Mouse (Mus musculus) regulatory T cell (primary cell): ENCODE data around the gene C1qtnf12.

Source experiments
- in situ Hi-C: fragments of 300-600 bp; cut with MboI, MseI; formaldehyde crosslinking; loops from one replicate; pipeline ENCODE4 v1.15.1; 2025; ENCODE audit warnings: high pct_unique_total_duplicates

Gene C1qtnf12

GRCm38 (mm10) chr4:155962167-155962971 lies at the start of gene C1qtnf12:
Gene C1qtnf12 (plus strand): TSS chr4:155962318.
- in situ Hi-C loops: no loop called here

- in situ Hi-C loops: no loop called here
Observed at GRCm38 (mm10) chr4:155932031-155932430, 30.1 kb upstream of the C1qtnf12 start.

- in situ Hi-C loops: loop anchor here (5.0 kb wide), 1 partner anchor 51 kb away; the partner anchor contains the start of genes Acap3 and Pusl1
Observed at GRCm38 (mm10) chr4:155943049-155943452, 19.1 kb upstream of the C1qtnf12 start.

- in situ Hi-C loops: loop anchor here (5.0 kb wide), 1 partner anchor 51 kb away; the partner anchor contains the start of genes Acap3 and Pusl1
Observed at GRCm38 (mm10) chr4:155943534-155944249, 18.4 kb upstream of the C1qtnf12 start, which contains the start of gene Ube2j2. Gene Ube2j2 (plus strand): TSS chr4:155943831.

- in situ Hi-C loops: loop anchor here (5.0 kb wide), 1 partner anchor 52 kb away; the partner anchor contains the start of genes Acap3 and Pusl1
Observed at GRCm38 (mm10) chr4:155944271-155944670, 17.8 kb upstream of the C1qtnf12 start.

GRCm38 (mm10) chr4:155947094-155947493 lies 15.0 kb upstream of the C1qtnf12 start:
- in situ Hi-C loops: no loop called here

GRCm38 (mm10) chr4:155955491-155955890 lies 6.6 kb upstream of the C1qtnf12 start:
- in situ Hi-C loops: no loop called here

GRCm38 (mm10) chr4:155959275-155959674 lies 2.8 kb upstream of the C1qtnf12 start:
- in situ Hi-C loops: no loop called here

GRCm38 (mm10) chr4:155963106-155963505 lies 988 bp downstream of the C1qtnf12 start:
- in situ Hi-C loops: no loop called here

GRCm38 (mm10) chr4:155964396-155964795 lies 2.3 kb downstream of the C1qtnf12 start:
- in situ Hi-C loops: no loop called here

GRCm38 (mm10) chr4:155969043-155969653 lies 7.0 kb downstream of the C1qtnf12 start:
- in situ Hi-C loops: no loop called here

- in situ Hi-C loops: loop anchor here (5.0 kb wide), 1 partner anchor 132 kb away; no protein-coding TSS in a partner anchor
Observed at GRCm38 (mm10) chr4:155970286-155970685, 8.2 kb downstream of the C1qtnf12 start.

- in situ Hi-C loops: loop anchor here (5.0 kb wide), 1 partner anchor 130 kb away; no protein-coding TSS in a partner anchor
Observed at GRCm38 (mm10) chr4:155972651-155973050, 10.5 kb downstream of the C1qtnf12 start.

GRCm38 (mm10) chr4:155973239-155973638 lies 11.1 kb downstream of the C1qtnf12 start:
- in situ Hi-C loops: loop anchor here (5.0 kb wide), 1 partner anchor 129 kb away; no protein-coding TSS in a partner anchor

GRCm38 (mm10) chr4:155981436-155982082 lies 19.4 kb downstream of the C1qtnf12 start:
- in situ Hi-C loops: no loop called here

- in situ Hi-C loops: no loop called here
Observed at GRCm38 (mm10) chr4:155983788-155984187, 21.7 kb downstream of the C1qtnf12 start.

- in situ Hi-C loops: no loop called here
Observed at GRCm38 (mm10) chr4:155991211-155991907, 29.2 kb downstream of the C1qtnf12 start.

- in situ Hi-C loops: no loop called here
Observed at GRCm38 (mm10) chr4:155991908-155992230, 29.8 kb downstream of the C1qtnf12 start.

- in situ Hi-C loops: no loop called here
Observed at GRCm38 (mm10) chr4:155992241-155992905, 30.3 kb downstream of the C1qtnf12 start, which contains the start of the genes B3galt6 and Sdf4. Gene B3galt6 (minus strand): TSS chr4:155992649. Gene Sdf4 (plus strand): TSS chr4:155992872.
